Mouse (Mus musculus): ENCODE data around the gene H2al1d.

DNA sequence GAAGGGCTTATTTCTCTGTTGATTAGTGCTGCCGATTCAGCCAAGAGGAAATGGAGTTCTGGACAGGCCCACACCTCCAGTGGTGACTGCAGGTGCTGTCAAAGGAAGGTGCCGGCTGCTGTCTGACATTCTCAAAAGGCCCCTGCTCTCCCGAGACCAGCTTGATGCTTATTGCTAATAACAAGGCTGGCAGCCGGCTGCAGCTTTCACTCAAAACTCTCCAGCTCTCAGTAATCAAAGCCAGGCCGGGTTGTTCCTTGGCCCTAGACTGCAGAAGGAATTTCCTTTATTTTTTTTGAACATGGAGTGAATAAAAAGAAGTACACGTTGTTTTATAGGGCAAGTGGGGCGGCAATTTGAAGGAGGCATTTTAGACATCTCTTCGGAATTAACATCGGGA is 37.1 kb downstream of the H2al1d start:
- TF ChIP-seq POLR2A (IDR thresholded peaks at IDR 0.05; ENCODE audit: control insufficient read depth, extremely low read depth, insufficient read depth, low read length, poor library complexity) (no peak), CTCF (IDR thresholded peaks at IDR 0.05; ENCODE audit: borderline replicate concordance, control insufficient read depth, extremely low read depth, insufficient read depth, low read length, poor library complexity) (no peak)
